Mouse (Mus musculus) megakaryocyte progenitor cell, adult 5-6 weeks (primary cell): ENCODE measurements around the gene Nup210. TPM values are rescaled to one million over a fixed set of nuclear protein-coding genes. Genes with fewer than 3 reads are reported as not detected.
A peak's percentile ranks its signal among the peaks of the same experiment; 100 is the strongest.
"Not testable (repeated sequence)": the region's sequence is repeated elsewhere in the genome, so short reads cannot be mapped to it uniquely, and the experiment has no call there.

Experiments used
- ATAC-seq: replicated peaks from 2 replicates; pipeline ENCODE4 v1.8.0; 2016; ENCODE audit warnings: mild to moderate bottlenecking, moderate TSS enrichment, inconsistent platforms; ENCODE audit not compliant: poor library complexity
- total RNA-seq, 2 experiments: library from RNA; stranded (forward) in 1 of 2; stranded (reverse) in 1 of 2; fragments of 157-497, 149-512 nt in 1 of 2; fragments of 200-1000 nt in 1 of 2; gene quantifications; 2 replicates each; pipeline versions ENCODE4 v1.2.3 to v1.2.4; 2015 to 2017

The Nup210 gene
- total RNA-seq, 2 experiments from 2014 or later = 157 to 173 TPM

DNA sequence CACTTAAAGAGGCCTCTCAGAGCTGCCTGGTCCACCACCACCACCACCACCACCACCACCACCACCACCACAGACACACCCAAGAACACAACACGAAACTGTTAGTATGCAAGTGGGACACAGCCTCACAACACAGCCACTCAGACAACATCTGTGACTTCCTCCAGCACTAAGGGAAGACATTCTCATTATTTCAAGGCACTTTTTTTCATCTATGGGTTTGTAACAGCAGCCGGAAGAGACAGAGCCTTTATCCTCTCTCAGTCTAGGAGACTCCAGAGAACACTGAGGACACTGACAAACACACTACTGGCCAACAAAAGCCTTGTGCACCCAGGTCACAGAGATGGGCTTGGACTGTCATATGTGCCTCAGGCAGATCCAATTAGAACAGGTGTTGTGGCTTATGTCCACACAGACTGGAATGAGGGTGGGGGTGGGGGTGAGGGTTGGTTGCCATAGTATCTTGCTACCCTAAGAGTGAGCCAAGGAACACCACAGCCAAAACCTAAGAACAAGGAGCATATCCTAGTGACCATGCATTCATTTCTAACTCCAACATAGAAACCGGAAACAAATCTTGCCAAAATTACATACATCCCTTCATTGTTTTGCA lies 8.2 kb downstream of the Nup210 start:
- ATAC-seq = no peak

GRCm38 (mm10) chr6:91105400-91106129 lies 11.1 kb downstream of the Nup210 start:
- ATAC-seq = no peak; the same call in 1 of the 2 replicates

DNA sequence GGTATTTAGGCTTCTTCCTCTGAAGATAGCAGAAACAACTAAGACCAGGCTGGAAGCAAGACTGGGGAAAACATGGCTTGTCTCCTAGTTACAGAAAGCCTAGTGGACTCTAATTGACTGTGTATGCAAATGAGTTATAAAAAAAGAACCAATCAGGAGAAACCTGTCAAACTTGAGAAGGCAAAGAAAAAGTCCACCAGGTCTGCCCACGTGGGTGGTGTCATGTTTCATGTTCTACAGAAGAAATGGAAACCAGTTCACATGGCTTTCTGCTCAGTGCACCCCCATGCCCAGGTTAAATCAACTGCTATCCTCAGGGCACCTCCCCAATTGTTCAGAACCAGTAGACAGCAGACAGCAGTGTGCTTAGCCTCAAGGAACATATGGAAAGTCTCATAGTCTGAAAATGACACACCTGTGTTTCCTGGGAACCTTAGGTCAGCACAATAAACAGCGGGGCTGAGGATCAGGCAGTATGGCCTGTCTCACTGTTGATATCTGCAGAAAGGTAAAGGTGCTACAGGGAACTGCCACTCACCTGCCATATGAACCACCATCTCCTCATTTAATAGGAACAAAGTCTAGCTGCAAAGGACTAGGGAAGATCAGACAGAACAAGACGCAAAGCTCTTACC lies 11.7 kb downstream of the Nup210 start:
- ATAC-seq = peak; percentile 66

- ATAC-seq = not testable (repeated sequence)
Measured at GRCm38 (mm10) chr6:91103421-91103820, 13.2 kb downstream of the Nup210 start.

- peak; percentile 43 for ATAC-seq
Measured at GRCm38 (mm10) chr6:91100621-91101020, 16.0 kb downstream of the Nup210 start.

DNA sequence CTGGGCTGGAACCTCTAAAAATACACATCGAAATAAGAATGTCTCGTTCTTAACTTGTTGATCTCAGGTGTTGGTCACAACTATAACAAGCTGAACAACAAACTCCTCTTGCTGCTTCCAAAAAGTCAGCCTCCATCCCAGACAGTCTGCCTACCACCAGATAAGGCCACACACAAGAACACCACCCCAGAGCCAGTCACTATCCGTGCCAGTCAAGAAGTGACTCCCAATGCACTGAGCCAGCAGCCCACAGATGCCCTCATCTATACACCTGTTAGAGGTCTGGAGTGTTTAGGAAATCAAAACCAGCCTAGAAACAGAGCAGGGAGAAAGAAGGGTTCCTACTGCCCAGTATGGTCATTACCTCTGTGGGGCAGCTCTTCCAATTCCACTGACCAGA lies 18.8 kb downstream of the Nup210 start:
- ATAC-seq = no peak; the same call in 1 of the 2 replicates

GRCm38 (mm10) chr6:91095072-91095601 lies 21.5 kb downstream of the Nup210 start:
- ATAC-seq = peak; percentile 74

- ATAC-seq = no peak
Measured at GRCm38 (mm10) chr6:91092216-91092899, 24.3 kb downstream of the Nup210 start.

- peak; percentile 97 for ATAC-seq
Measured at GRCm38 (mm10) chr6:91085114-91085892, 31.3 kb downstream of the Nup210 start.

- ATAC-seq = peak; percentile 65
Measured at GRCm38 (mm10) chr6:91080033-91080432, 36.6 kb downstream of the Nup210 start.

GRCm38 (mm10) chr6:91076249-91076648 lies 40.4 kb downstream of the Nup210 start:
- ATAC-seq = no peak

DNA sequence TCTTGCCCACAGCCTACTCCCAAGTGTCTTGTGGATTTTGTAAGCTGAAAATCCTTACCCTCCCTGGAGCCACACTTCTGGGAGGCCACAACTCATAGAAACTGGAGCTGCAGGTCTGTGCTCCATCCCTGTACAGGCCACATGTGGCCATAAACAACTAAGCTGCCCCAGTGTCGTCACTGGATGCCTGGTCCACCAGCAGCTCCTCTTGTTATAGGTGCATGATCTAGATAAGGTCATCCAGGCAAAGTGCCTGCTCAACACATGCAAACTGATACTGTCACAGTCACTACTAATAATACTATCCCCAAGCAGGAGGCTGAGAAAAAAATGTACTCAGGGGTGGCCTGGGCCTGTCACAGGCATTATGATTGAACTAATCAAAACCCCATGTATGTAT lies 48.1 kb downstream of the Nup210 start:
- ATAC-seq = no peak

GRCm38 (mm10) chr6:91067048-91067447 lies 49.6 kb downstream of the Nup210 start:
- no peak for ATAC-seq

GRCm38 (mm10) chr6:91061296-91061695 lies 55.3 kb downstream of the Nup210 start:
- ATAC-seq = 0 out of 2 replicates have a peak, but pooled peaks have one; percentile 16

GRCm38 (mm10) chr6:91059711-91060110 lies 56.9 kb downstream of the Nup210 start:
- peak; percentile 86 for ATAC-seq

GRCm38 (mm10) chr6:91057989-91058388 lies 58.6 kb downstream of the Nup210 start:
- ATAC-seq = no peak

GRCm38 (mm10) chr6:91056348-91056747 lies 60.3 kb downstream of the Nup210 start:
- ATAC-seq = no peak

DNA sequence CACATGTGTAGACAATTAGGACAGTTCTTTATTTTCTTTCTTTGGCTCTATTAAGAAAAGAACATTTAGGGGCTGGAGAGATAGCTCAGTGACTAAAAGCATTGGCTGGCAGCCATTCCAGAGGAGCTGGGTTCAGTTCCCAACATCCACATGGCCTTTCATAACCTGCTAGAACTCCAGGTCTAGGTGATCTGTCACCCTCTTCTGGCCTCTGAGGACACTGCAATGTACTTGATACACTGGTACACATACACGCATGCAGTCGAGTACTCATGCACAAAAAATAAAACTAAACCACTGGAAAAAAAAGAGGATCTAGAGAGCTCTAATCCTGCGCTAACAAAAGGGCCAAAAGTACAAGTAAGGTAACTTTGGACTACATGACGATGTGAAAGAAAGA lies 64.1 kb downstream of the Nup210 start:
- 0 out of 2 replicates have a peak, but pooled peaks have one; percentile 20 for ATAC-seq

DNA sequence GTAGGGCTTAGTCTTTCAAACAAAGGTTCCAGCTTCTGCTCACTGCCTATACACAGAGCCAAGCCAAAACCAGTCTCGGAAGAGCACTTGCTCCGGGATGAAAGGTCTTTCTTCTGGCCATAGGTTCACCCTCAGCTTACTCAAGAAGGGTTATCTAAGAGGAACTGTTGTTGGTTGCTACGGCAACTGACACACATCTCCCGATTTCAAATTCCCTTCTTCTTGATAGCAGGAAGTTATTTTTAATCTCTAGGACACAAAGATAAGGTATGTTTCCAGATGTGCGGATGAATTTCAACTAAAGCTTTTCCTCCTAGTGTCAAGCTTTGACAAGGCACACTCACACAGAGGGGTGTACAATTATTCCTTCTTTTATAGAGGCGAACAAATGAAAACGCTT lies 68.6 kb downstream of the Nup210 start:
- ATAC-seq = no peak

GRCm38 (mm10) chr6:91047434-91047833 lies 69.2 kb downstream of the Nup210 start:
- ATAC-seq = no peak
